Mouse (Mus musculus) layer of hippocampus, adult 2 months (tissue): ENCODE results near the gene Supt3. TPM values are rescaled to one million over a fixed set of nuclear protein-coding genes. Genes with fewer than 3 reads are reported as not detected.

Source experiments
- DNase-seq, 2 experiments: peaks; one replicate each; pipeline ENCODE4 v3.0.0; 2022; ENCODE audit warnings: low spot score in 2 of 2
- H3K27ac ChIP-seq: fragments of 200-600 bp; 2 replicates; pipeline ENCODE4 v1.8.1; 2022
- H3K4me3 ChIP-seq: fragments of 200-600 bp; 2 replicates; pipeline ENCODE4 v1.8.1; 2022; ENCODE audit warnings: mild to moderate bottlenecking
- CTCF ChIP-seq: fragments of 200-600 bp; conservative IDR thresholded peaks from 2 replicates; pipeline ENCODE4 v1.8.1; 2022; ENCODE audit warnings: antibody characterized with exemption, mild to moderate bottlenecking, moderate library complexity
- total RNA-seq, 2 experiments: library from RNA; stranded (reverse); gene quantifications; 2 replicates each; pipeline ENCODE4 v1.2.3; 2021

Gene Supt3
- total RNA-seq, 2 experiments from 2014 or later = 14.9 to 18.7 TPM

GRCm38 (mm10) chr17:45081955-45082475 lies 305.1 kb downstream of the Supt3 start:
- Histone ChIP-seq H3K27ac (no peak overlapping the region), H3K4me3 (no peak overlapping the region)
- no peak for TF ChIP-seq CTCF
- no peak for DNase-seq

GRCm38 (mm10) chr17:45086361-45086760 lies 309.4 kb downstream of the Supt3 start:
- no peak for DNase-seq
- no peak for TF ChIP-seq CTCF
- Histone ChIP-seq H3K4me3 (no peak overlapping the region), H3K27ac (no peak overlapping the region)

- no peak overlapping the region for H3K27ac ChIP-seq
- no peak overlapping the region for H3K4me3 ChIP-seq
- no peak for DNase-seq
- no peak for TF ChIP-seq CTCF
Measured at GRCm38 (mm10) chr17:45087022-45087421, 310.1 kb downstream of the Supt3 start.

GRCm38 (mm10) chr17:45101064-45101463 lies 324.1 kb downstream of the Supt3 start:
- Histone ChIP-seq H3K4me3 (no peak overlapping the region), H3K27ac (no peak overlapping the region)
- DNase-seq = no peak
- no peak for TF ChIP-seq CTCF

- Histone ChIP-seq H3K27ac (no peak overlapping the region), H3K4me3 (no peak overlapping the region)
- no peak for DNase-seq
- TF ChIP-seq CTCF = no peak
Measured at GRCm38 (mm10) chr17:45115386-45115785, 338.4 kb downstream of the Supt3 start.

GRCm38 (mm10) chr17:45118565-45119471 lies 341.9 kb downstream of the Supt3 start:
- peak overlapping the region; percentile 74 for H3K27ac ChIP-seq
- DNase-seq = peak; percentile 18 to 51
- H3K4me3 ChIP-seq = no peak overlapping the region
- no peak for TF ChIP-seq CTCF

GRCm38 (mm10) chr17:45119609-45120201 lies 342.8 kb downstream of the Supt3 start:
- peak; percentile 35 to 59 for DNase-seq
- TF ChIP-seq CTCF = no peak
- peak overlapping the region; percentile 74 for H3K27ac ChIP-seq
- H3K4me3 ChIP-seq = peak overlapping the region; percentile 26

GRCm38 (mm10) chr17:45123856-45124255 lies 346.9 kb downstream of the Supt3 start:
- H3K4me3 ChIP-seq = no peak overlapping the region
- DNase-seq = no peak
- no peak overlapping the region for H3K27ac ChIP-seq
- TF ChIP-seq CTCF = no peak

- no peak for DNase-seq
- H3K4me3 ChIP-seq = no peak overlapping the region
- H3K27ac ChIP-seq = no peak overlapping the region
- no peak for TF ChIP-seq CTCF
Measured at GRCm38 (mm10) chr17:45128611-45129010, 351.7 kb downstream of the Supt3 start.

- H3K4me3 ChIP-seq = no peak overlapping the region
- TF ChIP-seq CTCF = no peak
- no peak overlapping the region for H3K27ac ChIP-seq
- no peak for DNase-seq
Measured at GRCm38 (mm10) chr17:45133501-45134400, 356.8 kb downstream of the Supt3 start.

GRCm38 (mm10) chr17:45136491-45136890 lies 359.5 kb downstream of the Supt3 start:
- Histone ChIP-seq H3K27ac (no peak overlapping the region), H3K4me3 (no peak overlapping the region)
- TF ChIP-seq CTCF = no peak
- no peak for DNase-seq

GRCm38 (mm10) chr17:45143043-45143442 lies 366.1 kb downstream of the Supt3 start:
- no peak overlapping the region for H3K4me3 ChIP-seq
- DNase-seq = no peak
- peak; percentile 56 for TF ChIP-seq CTCF
- no peak overlapping the region for H3K27ac ChIP-seq
